Mouse (Mus musculus): ENCODE data around the gene Thoc7.

Thoc7 gene

DNA sequence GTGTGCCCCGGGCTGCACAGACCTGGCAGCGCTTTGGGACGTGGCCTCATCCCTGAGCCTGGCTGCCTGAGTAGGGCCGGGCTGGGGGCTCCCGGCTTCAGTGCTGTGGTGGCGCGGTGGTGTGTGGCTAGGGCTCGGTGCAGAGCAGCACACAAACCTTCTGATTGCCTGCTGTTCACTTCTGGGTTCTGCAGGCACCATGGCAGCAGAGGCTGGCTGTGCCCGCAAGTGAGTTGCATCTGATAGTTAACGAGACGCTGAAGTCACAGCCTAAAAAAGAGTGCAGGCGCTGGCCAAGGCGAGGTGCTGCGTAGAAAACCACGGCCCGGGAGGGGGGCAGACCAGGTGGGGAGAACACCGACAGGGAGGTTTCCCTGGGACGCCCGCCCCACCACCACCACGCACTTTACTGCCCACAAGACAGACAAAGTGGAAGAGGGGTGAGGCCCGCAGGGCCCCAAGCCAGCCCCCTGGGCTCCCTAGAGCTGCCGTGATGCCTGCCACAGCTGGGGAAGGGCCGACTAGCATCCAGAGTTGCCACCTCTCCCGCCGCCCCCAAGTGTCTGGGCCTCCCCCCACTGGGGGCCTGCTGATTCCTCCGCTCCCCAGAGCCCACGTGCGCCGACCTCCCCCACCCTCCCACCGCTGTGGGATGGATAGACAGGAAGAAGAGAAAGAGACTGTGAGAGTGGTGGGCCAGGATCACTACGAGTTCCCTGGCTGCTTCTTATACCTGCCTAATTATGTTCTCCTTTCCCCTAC is 28.2 kb downstream of the Thoc7 start:
- no peak for DNase-seq (ENCODE audit: low spot score)

DNA sequence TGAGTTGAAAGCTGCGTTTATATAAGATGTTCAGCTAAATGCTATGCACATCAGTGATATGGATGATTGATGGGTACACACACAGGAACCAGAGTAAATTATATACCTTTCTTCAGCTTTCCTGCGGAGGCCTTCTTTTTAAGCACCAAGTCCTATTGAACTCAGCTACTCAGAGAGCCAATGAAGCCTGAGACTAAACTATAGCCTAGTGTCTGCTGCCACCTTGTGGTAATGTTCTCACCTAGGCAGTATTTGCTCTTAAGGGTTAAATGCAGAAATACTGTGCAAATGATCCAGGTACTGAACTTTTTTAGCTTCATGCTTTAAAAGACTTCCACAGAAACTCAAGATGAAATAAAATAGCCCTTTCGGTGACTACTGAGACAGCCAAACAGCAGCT is 44.0 kb downstream of the Thoc7 start:
- peak; percentile 73 for DNase-seq (ENCODE audit: low spot score)

DNA sequence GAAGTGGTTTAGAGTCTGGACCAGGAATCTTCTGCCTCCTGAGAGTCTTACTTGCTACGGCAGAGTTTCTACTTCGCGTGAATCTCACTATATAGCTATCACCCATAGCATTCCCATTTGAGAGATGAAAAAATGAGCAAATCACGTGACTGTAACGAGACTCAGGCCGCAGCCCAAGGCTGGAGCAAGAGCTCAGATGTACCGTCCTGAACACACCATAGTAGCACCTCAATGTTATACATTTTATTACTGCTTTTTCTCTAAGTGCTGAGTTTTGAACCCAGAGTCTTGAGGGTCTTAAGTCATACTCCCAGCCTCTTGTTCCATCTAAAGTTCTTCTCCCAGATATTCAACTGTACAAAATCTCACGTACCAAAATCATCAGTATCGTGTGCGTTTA is 44.4 kb downstream of the Thoc7 start:
- DNase-seq (ENCODE audit: low spot score), result no peak

DNA sequence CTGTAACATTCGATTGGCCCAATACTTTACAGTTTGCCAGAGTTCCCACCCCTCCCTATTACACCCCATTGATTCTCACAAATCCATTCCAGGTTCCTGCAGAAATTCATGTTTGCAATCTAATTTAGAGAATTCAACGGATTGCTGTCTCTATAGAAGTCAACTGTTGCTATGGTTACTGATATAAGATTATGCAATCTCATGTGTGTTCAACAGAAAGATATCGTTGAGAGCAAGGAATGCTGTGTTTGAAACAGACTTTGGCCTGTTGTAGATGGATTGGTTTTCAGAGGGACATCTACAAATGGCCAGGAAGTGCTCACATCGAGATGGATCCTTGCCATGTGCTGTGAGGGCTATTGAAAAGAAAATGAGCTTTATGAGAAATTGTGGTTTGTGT is 46.4 kb downstream of the Thoc7 start:
- no peak for DNase-seq (ENCODE audit: low spot score)

DNA sequence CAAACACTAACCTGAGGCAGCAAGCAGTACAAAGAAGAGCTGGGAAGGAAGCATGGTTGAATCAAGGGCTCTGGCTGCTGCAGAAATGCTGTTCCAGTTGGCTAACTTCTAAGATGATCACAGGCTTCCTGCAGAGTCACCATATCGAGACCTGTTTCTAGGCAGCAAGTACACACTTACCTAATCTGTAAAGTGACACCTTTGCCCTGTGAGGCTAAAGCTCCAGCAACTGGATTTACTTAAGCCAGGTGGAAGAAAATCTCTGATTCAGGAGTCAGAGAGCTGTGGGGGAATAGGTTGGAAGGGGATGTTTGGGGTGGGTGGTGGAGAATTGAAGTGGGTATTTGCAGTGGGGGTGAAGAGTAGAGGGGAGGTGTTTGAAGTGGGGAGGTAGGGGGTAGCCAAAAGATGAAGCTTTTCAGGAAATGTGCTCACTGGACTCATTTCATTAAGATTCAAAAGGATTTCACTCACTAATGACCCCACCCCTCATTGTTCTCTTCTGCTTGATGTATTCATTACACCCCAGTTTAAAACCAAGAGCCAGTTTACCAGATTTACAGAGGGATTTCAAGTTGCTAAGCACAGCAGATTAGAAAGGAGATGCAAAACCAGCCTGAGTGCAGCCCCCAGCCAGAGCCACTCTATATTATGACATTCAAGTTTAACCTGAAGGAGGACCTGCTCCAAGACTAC is 47.1 kb downstream of the Thoc7 start, which contains the start of gene Gm281:
Gene Gm281, minus strand, starts transcription at position 92 of the 696 bp plus-strand sequence.
- DNase-seq (ENCODE audit: low spot score), result no peak

DNA sequence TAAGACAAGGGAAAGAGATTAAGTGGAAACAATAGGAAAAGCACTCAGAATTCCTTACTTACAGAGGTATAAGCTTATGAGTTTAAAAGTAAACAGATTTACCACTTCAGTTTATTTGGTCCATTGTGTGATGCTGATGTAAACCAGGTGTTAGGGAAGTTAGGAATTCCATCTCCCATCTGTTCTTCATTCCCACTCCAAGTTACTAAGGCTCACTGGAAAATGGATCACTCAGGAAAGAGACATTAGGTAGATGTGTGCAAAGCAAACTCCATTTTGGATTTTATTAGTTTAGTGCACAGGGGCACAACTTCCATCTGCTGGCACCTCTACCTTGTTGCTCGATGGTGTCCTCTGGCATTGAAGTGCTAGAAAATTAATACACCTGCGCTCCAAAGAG is 51.5 kb downstream of the Thoc7 start:
- no peak for DNase-seq (ENCODE audit: low spot score)

DNA sequence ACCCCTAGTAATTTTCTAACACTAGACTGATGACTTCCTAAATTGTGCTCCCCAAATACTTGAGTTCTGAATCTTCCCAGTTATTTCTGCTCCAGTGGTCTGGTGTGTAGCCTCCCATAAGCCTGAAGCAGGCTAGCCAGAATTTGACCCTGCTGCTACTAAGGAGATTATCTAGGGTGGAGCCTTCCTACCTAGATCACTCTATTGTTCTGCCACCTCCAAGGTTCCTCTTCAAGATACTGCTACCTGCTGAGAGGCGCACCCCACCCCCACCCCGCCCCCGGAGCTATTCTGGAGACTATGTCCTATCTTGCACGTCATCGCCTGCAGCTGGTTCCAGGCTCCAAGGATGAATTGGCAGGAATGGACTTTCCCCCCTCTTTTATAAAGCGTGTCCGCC is 54.5 kb downstream of the Thoc7 start:
- no peak for DNase-seq (ENCODE audit: low spot score)

DNA sequence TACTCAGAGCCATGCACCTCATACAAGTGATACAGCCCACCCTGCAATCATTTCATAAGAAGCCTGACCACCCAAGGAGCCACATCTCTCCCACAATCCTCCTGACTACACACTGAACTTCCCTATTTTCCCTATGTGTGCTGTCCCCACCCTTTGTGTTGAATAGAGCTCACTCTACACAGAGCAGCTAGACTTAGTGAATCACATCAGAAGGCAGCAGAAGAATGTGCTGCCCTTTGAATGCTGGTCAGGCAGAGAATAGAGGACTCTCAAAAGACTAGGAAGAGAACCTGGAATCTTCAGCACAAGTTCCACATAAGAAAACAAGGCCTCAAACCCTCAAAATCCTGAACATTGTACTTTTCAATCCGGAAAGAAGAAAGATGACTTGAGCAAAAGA is 55.2 kb downstream of the Thoc7 start:
- DNase-seq (ENCODE audit: low spot score), result no peak

DNA sequence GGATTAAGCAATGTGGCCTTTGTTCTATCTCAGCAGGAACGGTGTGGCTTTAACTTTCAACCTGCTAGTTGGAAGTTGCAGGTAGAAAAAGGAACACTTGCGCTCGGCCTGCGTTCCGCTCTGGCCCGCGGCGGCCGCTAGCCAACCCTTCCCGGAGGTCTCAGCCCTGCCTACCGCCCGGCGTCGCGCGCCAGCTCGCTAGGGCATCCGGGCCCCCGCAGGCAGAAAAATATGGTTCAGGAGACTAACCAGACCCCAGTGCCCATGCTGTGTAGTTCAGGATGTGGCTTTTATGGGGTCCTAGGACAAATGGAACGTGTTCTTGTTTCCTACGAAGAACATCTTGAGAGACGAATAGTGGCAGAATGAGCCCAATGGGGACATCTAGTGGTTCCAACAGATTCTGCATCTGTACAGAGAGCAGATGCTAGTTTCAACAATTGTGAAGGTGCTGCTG is 60.0 kb downstream of the Thoc7 start:
- peak; percentile 51 for DNase-seq (ENCODE audit: low spot score)
